Mouse (Mus musculus): ENCODE results near the gene Pradc1.
"Not testable (repeated sequence)": the region's sequence is repeated elsewhere in the genome, so short reads cannot be mapped to it uniquely, and the experiment has no call there.

Gene Pradc1

DNA sequence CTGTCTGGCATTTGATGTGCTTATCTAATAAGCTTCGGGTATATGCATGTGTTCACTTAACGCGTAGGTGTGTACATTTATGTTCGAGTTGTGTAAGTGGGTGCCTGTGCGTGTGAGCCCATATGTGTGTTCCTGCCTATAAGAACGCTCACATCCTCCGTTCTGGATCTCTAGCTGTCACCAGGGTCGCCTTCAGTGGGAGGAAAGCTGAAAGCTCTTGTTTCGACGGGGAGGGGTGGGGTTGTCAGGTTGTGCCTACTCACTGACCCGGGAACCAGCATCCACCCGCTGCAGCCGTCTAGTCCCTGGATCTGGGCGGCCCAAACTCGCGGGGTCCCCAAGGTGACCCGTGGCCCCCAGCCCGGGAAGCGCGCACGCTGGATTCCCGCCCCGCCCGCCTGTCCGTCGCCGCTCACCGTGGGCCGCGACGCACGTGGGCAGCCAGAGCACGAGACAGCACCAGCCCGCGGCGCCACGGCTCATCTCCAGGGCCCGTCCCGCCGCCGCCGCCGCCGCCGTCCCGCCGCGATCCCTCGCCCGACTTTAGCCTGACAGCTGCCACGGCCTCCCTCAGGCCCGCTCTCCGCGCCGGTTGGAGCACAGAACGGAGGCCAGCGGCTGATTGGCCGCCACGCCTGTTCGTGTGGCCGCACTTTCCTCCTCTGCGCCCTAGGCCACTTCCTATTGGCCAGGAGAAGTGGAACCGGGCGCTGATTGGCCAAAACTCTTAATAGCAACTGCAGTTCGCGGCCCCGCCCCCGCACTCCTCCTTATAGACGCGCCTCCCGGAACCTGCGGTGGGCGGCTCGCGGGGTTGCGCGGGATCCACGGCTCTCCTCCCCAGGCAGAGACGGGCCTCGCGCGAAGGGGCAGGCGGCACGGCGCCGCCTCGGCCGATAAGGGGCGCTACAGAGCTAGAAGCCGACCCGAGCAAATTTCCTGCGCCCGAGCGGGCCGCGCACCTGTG is 790 bp downstream of the Pradc1 start, which contains the start of gene Cct7:
Gene Cct7 (plus strand): TSS at position 818 of the 967 bp plus-strand sequence.
- DNase-seq (ENCODE audit: low spot score): peak; percentile 100

DNA sequence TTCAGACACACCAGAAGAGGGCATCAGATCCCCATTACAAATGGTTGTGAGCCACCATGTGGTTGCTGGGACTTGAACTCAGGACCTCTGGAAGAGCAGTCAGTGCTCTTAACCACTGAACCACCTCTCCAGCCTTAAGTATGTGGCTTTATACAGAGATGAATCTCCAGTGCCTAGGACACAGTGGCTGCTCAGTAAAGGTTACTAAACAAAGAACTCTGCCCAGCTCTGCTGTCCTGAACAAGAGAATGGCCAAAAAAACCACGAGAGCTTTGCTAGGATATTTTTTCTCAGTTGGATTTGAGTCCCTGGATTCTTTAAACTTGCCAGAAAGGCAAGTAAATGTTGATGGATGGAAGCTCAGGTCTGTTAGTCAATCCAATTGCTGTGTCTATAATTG is 1.6 kb downstream of the Pradc1 start:
- not testable (repeated sequence) for DNase-seq (ENCODE audit: low spot score)

DNA sequence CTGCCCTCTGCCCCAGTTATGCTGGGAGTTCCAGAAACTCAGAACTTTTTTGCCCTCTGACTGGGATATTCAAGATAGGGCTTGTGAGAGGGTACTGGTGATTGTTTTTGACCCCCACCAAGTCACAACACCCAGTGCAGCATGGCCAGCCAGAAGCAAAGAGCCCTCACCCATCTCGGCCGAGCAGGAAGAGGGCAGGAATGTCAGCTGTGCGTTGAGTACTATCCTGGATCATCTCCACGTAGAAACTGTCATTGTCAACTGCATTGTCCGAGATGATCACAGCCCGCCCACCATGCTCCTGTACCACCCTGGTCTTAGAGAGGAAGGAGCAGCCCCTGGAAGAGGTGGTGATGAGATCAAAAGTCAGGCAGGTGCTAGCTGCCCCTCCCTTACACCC is 4.4 kb downstream of the Pradc1 start:
- DNase-seq (ENCODE audit: low spot score): no peak

DNA sequence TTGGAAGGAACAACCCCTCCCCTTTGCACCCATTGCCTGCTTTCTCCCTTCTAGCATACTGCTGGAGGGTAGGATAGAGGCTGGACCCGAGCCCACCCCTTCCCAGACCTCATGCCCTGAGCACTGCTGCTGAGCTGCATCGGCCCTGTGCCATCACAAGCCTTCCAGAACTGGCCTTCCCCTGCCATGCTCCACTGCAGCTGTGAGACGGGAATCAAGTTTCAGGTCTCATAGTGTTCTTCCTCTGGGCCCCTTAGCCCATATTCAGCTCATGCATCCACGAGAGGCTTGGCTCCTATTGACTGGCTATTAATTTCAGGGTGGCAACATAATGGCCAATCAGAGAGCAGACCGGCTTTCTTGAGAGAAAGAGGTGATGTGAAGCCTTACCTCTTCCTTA is 6.5 kb downstream of the Pradc1 start:
- DNase-seq (ENCODE audit: low spot score): no peak

DNA sequence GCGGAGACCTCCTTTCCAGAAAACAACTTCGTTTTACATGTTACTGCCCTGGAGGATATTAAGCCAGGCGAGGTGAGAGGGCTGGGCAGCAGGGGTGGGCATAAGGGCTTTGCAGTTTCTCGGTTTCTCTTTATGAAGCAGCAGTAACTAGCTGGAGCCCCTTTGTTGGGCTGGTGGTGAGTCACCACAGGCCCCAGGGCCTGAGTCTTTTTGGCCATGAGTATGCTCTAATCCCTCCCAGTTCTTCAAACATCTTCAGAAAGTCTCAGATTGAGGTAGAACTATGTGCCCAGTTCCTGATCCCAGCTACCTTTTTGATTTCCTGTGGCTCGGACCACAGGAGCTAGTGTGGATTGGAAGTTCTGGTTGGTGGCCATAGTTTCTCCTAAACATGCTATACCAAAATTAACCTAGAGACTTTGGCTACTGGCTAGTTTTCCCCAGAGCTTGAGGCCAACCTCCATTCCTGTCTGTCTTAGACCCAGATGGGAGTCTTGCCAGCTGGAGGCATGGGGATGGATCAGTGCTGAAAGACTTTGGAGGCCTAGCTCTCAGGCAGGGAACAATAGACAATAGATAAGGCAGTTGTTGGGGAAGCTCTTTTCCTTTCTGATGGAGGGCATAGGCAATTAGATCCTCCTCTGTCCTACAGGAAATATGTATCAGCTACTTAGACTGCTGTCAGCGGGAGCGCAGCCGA is 7.4 kb downstream of the Pradc1 start:
- peak; percentile 19 for DNase-seq (ENCODE audit: low spot score)

DNA sequence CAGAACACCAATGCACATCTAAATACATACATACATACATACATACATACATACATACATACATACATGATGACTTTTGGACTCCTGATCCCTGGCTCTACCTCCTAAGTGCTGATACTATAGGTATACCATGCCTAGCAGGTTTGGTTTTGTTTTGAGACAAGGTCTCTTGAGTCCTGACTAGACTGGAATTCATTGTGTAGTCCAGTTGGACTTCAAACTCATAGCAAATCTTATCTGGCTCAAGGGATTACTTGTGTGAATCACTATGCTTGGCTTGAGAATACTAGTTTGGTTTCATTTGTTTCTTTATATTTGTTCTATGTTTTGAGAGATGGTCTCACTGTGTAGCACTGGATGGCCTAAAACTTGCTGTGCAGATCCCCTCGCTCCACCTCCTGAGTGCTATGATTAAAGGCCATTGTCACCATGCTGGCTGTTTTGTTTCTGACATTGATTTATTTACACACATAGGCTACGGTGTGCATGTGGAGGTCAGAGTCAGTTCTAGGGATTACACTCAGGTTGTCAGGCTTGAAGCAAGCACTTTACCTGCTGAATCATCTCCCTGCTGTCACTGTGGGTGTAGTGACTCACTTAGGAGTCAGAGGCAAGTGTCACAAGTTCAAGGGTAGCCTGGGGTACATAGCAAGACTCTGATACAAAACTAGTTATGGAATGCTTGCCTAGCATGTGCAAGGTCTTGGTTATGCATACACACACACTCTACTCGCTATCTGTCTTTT is 8.1 kb downstream of the Pradc1 start:
- no peak for DNase-seq (ENCODE audit: low spot score)

DNA sequence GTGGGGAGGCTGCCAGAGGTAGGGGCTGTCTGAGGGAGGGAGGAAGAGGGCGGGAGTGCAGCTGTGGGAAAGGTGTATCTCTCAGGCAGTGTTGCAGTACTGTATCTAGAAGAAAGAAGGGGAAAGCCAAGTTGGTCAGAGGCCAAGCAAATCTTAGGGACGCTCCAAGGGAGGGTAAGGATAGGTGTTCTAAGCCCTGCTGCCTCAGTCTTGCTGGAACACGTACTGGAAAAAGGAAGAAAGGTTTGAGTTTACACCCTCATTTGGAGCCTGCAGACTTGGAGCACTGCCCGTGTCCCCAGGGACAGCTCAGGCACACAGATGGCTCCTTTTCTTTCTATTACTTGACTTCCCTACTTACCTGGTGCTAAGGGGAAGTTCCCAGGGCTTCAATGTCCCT is 10.6 kb downstream of the Pradc1 start:
- DNase-seq (ENCODE audit: low spot score): no peak

DNA sequence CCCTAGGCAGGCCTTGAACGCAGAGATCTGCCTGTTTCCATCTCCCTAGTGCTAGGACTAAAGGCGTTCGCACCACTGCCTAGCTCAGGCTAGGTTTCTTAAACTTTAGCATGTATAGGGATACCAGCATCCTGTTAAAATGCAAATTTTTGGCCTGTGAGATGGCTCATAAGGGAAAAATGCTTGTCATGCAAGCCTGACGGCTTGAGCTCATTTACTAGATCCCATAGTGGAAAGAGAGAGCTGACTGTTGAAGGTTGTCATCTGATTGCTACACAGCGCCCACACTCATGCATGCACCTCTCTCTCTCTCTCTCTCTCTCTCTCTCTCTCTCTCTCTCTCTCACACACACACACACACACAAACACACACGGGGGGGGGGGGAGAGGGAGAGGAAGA is 15.1 kb downstream of the Pradc1 start:
- DNase-seq (ENCODE audit: low spot score): no peak

DNA sequence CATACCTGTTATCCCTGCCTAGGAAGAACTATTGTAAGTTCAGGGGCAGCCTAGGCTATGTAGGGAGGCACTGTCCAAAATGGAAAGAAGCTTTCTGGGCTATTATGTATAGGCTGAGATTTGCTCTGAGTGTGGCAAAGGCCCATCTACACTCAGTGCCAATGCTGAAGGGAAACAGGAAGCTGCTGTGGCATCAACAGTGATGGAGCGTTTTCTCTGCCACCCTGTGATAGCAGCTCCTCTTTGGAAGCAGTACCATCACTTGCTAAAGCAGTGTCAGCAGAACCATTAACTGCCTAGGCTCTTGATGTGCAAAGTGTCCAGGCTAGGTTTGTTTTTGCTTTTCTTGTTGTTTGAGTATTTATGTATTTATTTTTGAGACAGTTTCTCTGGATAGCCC is 15.6 kb downstream of the Pradc1 start:
- no peak for DNase-seq (ENCODE audit: low spot score)

DNA sequence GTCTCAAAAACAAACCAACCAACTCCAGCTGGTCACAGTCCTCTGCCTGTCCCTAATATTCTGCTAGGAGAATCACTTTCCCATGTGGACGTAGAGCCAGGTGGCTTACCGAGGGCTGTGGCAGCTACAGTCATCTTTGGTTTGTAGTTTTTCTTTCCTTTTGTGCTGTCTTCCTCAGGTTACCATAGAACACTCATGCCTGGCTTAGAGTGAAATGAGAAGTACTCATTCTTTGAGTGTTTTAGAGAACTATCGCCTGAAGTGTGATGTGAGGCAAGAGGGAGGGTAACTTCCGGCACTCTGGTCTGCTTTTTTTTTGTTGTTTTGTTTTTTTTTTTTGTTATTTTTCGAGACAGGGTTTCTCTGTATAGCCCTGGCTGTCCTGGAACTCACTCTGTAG is 17.9 kb downstream of the Pradc1 start:
- no peak for DNase-seq (ENCODE audit: low spot score)

DNA sequence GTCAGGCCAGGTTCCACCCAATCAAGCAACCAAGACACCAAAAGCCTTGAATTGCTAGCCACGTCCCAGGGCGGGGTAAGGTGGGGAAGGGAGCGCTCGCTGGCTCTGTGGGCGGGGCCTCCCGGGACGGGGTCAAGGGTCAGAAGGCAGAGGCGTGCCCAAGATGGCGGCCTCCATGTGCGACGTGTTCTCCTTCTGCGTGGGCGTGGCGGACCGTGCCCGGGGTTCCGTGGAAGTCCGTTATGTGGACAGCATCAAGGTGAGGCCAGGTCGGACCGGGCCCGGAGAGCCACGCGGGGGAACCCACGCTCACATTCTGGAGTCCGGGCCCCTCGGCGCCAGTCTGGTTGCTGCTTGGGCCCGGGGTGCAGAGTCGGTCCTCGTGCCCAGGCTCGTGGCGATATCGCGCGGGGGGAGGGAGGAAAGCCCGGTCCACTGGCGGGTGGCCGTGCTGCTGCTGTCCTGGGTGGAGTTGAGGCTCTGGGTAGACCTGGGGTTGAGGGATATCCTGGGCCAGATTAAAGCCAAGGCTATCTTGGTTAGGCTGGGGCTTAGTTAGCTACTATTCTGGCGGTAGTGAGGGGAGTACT is 19.8 kb downstream of the Pradc1 start, which contains the start of gene Smyd5:
Gene Smyd5 (plus strand): TSS at position 148 of the 590 bp plus-strand sequence.
- DNase-seq (ENCODE audit: low spot score): peak; percentile 86

DNA sequence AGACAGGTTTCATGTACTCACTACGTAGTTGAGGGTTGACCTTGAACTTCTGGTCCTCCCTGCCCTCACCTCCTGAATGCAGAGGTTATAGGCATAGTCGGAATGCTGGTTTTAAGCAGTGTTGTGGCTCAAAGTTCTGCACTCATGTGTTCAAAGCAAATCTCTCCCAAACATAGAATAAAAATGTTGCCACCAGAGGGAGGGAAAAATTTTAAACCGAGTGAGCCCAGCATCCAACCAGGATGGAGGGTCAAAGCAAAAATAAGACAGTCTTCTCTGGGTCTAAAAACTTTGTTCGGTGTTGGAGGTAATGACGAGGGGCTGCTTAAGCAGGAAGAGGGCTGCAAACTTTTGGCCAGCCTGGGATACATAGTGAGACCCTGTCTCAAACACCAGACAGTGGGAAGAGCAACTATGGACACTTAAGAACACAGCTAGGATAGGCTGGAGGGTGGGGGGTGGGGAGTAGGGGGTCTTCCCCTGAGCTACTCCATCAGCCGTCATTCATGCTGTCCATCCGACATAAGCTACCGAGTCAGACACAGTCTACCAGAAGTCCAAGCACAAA is 20.4 kb downstream of the Pradc1 start:
- no peak for DNase-seq (ENCODE audit: low spot score)

DNA sequence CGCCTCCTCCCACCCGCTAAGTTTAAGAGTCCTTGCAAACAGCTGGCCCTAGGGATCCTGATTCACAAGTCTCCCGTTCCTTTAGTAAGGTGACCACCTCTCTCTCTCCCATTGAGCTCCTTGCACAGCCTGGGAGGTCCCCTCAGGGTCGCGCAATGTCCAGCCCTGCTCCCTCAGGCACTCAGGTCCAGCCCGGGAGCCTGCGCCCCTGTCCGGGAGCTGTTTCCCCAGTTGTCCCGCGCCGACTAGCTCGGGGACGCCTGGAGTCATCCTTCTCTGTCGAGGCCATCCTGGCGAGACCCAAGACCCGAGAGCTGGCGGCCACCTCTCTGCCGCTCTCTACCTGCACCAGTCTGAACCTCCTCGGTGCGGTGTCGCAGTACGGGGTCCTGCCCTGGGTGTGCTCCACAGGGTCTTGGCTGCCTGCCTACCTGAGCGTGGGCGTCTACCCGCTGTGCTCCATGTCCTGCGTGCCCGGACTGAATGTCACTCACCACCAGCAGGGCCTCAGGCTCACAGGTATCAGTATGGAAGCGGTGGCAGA is 27.9 kb downstream of the Pradc1 start, which contains the start of gene Noto:
Gene Noto (plus strand): TSS at position 51 of the 544 bp plus-strand sequence.
- no peak for DNase-seq (ENCODE audit: low spot score)

DNA sequence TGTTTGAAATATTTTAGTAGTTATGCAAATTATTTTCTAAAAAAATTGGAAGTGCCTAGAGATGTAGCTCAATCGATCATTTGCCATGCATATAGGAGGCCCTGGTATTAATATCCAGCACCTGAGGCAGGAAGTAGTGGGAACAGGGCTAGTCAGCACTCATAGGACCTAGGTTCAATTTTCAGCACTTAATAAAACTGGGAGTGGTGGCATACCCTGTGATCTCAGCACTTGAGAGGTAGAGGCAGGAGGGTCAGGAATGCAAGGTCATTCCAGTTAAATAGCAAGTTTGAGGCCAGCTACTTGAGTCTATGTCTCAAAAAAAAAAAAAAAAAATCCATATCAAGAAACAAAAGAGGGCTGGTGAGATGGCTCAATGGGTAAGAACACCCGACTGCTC is 32.6 kb downstream of the Pradc1 start:
- no peak for DNase-seq (ENCODE audit: low spot score)

DNA sequence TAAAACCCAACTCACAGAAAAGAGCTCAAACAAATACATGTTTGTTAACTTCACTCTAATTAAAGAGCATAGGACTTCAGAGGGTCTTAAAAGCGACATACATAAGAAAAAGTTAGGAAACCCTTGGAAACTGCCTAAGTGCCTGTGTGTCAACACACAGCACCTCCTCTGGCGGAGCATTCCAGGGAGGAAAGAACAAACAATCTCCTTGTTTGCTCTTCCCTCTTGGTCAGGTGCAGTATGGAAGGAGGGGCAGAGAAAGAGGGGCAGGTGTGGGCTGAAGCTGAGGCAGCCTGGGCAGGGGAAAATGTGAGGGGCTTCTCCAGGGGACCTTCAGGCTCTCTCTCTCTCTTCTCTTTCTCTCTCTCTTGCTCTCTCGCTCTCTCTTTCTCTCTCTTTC is 35.9 kb downstream of the Pradc1 start:
- no peak for DNase-seq (ENCODE audit: low spot score)

DNA sequence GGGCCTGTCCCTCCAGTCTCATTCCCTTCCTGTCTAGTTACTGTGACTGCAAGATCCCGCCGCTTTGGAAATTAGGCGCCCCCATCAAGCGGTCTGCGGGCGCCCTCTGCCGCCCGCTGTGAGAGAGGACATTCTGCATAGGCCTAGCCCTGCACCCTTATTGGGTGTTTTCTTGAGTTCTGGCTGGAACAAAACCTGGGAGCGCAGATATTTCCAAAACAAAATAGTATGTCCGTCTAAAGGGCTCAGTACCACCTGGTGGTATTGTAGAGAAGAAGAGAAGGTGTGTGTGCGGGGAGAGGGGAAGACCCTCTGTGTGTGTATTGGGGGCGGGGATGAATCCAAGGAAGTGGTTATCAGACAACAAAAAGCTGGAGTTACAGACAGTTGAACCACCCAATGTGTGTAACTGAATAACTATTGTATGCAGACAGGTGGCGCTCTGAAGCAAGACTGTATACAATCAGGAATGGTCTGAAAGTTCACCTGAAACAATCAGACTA is 40.9 kb downstream of the Pradc1 start:
- peak; percentile 41 for DNase-seq (ENCODE audit: low spot score)

DNA sequence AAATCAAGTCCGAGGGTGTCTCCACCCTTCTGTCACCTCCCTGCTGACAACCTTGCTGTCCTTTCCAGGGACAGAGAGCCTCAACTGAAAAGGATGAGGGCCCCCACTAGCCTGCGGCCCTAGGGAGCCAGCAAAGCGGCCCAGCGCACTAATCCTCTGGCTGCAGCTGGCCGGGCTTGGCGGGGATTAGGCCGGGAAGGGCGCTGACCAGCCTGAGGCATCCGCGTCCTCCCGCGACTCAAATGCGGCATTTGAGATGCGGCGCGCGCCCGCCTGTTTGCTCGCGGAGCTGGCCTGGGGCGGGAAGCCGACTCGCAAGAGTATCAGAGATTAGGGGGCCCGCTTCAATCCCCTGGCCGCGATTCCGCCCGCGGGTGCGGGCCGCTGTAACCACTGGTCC is 42.8 kb downstream of the Pradc1 start:
- no peak for DNase-seq (ENCODE audit: low spot score)

DNA sequence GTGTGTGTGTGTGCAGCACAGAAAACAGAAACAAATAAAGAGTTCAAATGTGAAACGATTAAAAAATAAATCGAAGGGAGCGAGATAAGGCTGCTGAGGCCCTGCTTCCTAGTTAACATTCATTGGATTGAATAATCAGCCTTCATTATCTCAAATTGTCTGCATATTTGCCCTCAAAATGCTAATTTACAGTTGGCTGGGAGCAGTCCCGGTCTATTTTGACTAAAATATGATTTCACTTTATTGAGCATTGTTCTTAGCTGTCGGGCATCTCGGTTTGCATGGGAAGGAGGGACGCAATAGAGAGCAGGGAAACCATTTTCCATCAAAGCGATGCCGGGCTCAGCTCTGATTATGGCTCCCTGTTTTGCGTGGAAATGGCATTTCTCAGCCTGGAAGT is 48.7 kb downstream of the Pradc1 start:
- DNase-seq (ENCODE audit: low spot score): no peak

DNA sequence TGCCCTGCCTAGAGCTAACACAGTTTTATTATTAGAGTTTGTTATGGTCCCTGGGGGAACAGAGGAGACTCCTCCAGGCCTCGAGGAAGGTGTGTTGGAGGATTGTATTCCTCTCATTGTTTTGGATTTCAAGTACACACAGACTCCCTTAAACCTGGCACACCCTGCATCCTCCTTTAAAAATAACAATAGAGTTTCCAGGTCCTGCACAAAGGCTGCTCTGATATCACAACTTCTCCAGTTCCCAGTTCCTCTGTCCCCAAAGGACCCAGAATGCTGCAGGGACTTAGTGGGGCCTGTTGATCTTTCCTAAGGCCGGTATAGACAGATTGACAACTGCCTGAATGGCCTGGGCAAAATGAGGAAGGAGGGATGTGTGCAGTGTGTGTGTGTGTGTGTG is 49.2 kb downstream of the Pradc1 start:
- DNase-seq (ENCODE audit: low spot score): no peak

DNA sequence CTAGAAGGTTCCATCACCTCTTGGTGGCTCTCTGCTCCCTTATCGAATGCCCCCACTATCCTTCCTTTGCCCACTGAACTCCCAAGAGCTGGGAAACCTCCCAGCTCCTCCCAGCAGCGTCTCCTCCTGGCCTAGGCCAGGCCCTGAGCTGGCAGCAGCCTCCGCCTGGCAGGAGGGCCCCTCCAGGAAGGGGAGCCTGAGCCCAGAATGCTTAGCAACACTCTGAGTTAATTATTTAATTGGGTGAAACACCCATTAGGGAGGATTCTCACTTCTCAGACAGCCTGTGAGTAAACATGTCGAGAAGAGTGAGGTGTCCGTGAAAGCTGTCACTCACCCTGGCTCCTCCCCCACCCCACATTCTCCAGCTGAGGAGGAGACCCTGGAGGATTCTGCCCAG is 52.1 kb downstream of the Pradc1 start:
- DNase-seq (ENCODE audit: low spot score): no peak

DNA sequence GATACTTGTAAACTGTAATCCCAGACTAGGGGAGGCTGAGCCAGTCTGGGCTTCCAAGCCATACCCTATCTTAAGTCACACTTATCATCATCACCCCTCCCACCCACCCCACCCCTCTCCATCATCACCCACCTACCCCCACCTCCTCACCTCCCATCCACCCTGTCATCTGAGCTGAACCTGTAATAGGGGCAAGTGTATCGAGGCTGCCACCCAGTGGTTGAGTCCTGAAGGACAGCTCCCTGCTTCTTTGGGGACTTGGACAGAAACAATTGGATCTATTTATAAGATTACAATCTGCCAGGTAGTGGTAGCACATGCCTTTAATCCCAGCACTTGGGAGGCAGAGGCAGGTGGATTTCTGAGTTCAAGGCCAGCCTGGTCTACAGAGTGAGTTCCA is 54.6 kb downstream of the Pradc1 start:
- peak; percentile 54 for DNase-seq (ENCODE audit: low spot score)
